Mouse (Mus musculus) stomach, postnatal 0 days (tissue): ENCODE measurements around the gene Sptssb.

Experiments used
- CTCF ChIP-seq: IDR thresholded peaks from 2 replicates; pipeline ENCODE4 v1.5.1; 2016; ENCODE audit warnings: antibody characterized with exemption, low read depth, mild to moderate bottlenecking, moderate library complexity
- EP300 ChIP-seq: optimal IDR thresholded peaks from 2 replicates; pipeline ENCODE3; 2016; ENCODE audit warnings: antibody characterized with exemption

DNA sequence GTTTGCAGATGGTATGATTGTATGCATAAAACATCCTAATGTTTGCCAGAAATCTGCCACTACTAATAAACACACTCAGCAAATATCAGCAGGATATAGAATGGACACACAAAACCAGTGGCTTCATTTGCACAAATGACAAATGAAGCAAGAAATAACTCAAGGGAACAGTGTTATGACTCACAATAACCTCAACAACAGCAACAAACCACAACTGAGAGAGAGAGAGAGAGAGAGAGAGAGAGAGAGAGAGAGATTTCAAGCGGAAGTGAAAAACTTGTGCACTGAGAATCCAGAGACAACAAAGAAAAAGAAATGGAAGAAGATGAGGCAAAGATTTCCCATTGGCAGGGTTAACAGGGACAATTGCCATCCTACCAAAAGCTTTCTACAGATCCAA lies 35.2 kb downstream of the Sptssb start:
- no peak for TF ChIP-seq EP300
- TF ChIP-seq CTCF = no peak
